Mouse (Mus musculus) kidney, adult 8-10 months (tissue): Measurements from ENCODE around the gene Acoxl.

ENCODE experiments used
- DNase-seq, 2 experiments: peaks; one replicate each; pipeline ENCODE4 v3.0.0; 2022

Gene Acoxl

DNA sequence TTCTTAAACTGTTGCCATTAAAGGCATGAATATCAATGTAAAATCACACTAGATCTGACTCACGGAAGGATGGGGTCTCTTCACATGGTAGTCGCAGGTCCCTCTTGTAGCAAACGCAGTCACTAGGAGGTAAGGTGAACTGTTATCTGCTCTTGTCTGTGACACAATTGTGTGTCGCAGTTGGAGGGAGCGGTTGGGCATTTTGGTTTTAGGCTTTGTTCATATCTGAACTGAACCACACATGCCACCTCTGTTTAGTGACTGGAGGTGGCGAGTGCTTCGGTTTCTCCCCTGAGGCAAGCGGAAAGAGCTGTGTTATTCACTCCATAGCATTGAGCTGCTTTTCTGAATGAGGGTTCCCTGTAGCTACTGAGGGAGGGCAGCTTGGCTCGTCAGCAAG is 313.5 kb downstream of the Acoxl start:
- DNase-seq, result no peak

DNA sequence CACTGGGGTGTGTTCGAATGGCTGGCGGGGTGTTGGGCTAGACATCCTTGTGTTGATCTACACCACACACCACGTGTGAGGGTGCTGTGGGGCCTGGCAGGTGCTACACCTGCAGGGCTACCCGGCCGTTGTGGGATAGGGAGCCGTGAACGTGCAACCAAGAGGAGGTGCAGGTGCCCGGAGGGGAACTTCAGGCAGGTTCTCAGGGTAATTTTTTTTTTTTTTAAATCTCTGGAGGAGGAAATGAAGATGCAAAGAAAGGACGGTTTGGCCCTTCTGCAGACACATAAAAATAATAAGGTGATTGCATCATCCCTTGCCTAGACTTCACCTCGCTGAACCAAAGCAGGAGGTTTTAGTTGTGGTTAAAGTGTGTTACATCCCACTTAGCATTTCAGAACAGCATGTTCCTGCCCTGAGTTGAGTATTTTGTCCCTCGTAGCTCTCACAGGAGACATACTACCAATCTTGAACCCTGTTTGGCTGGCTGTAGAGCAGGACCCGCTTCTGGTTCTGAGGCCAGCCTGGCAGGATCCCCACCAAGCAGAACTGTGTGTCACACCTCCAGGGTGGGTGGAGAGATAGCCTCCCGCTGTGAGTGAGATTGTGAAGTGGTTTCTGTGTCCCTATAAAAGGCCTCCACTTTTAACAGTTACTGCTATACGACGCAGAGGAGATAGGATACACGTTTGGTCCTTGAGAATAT is 314.3 kb downstream of the Acoxl start:
- DNase-seq, result no peak

DNA sequence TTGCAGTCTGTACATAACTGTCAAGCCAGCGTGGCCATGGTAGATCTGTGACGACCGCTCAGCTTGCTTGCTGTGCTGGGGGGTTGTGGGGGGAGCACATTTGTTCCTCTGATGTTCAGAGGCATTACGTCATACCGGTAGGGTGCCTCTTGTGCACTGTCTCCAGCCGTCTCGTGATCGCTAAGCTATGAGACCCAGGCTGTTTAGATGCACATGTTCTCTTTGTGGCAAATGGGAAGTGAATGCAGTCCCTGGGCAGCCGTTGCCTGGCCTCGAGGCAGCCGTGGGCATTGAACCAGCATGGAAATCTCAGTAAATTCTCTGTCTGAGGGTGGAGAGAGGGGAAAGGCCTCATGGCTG is 314.9 kb downstream of the Acoxl start:
- no peak for DNase-seq

DNA sequence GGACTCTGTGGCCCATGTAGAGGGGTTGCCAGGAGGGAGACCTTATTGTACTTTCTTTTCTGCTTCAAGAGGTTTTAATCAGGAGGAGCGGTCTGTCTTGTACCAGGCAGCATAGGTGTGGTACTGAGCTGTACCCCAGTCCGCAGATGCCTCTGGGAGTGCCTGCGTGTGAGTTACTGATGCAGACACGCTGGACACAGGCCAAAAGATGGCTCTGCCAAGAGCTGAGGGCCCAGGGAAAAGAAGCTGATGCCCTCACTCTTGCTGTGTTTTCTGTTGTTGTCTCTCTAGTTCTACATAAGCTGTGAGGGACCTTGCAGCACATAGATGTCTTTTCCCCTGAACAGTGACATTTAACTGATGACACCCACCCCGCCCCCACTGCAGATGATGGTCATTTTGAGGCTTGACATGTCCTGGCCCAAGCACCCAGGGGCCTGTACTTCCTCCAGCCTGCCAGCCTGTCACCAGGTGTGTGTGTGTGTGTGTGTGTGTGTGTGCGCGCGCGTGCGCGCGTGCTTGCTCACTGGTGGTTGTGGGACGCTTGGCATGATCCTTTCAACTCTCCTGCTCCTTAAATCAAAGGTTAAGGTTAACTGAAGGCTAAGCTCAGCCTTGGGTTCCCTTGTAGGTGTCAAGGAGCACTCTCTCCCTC is 316.9 kb downstream of the Acoxl start:
- peak in 1 of 2 experiments; percentile 34 for DNase-seq

DNA sequence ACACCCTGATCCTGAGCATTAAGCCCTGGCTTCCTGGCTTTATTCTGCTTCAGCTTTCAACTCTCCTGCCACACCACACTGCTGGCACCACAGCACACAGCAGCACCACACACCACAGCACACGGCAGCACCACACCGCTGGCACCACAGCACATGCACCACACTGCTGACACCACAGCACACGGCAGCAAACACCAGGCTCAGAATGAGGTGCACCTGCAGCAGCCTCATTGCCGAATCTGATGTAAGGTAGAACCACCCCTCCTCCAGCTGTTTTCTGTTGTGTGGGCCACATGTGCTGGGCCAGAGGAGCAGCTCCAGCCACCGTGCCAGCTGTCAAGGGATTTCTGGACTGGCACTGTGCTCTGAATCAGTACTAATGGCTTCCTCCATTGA is 317.4 kb downstream of the Acoxl start:
- no peak for DNase-seq

DNA sequence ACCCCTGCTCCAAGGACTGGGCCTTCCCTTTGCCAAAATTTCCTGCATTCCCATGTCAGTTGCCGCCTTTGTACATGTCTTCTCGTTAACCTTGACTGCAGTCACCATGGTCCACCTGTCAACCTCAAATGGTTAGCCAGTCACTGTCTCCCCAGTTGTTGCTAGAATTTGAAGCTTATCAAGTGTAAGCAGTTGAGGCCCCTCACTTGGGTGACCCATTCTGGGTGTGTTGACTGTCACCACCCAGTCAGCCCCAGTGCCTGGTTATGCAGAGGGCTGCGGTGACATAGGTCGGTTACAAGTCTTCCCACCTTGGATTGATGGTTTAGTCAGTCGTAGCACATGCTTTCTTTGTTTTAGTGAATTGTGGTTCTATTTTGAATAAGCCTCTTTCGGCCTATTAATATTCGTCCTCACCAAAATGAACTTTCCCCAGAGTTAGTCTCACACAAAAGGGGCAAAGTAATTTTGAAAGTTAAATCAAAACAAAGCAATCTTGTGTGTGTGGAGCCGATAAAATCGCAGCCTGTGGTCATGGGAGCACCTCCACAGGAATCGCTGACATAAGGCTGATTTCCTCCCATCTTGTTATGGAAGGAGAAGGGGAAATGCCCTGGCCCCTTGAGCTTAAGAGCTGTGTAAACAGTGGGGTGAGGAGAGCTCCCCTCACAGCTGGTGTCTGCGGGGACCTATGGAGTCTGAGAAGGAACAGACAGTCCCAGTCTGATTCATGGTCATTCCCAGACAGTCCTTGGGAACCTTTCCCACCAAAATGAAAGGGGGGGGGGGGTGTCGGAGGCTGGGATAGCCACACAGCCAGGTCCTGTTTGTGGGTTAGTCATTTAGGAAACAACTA is 318.1 kb downstream of the Acoxl start:
- DNase-seq, result no peak

DNA sequence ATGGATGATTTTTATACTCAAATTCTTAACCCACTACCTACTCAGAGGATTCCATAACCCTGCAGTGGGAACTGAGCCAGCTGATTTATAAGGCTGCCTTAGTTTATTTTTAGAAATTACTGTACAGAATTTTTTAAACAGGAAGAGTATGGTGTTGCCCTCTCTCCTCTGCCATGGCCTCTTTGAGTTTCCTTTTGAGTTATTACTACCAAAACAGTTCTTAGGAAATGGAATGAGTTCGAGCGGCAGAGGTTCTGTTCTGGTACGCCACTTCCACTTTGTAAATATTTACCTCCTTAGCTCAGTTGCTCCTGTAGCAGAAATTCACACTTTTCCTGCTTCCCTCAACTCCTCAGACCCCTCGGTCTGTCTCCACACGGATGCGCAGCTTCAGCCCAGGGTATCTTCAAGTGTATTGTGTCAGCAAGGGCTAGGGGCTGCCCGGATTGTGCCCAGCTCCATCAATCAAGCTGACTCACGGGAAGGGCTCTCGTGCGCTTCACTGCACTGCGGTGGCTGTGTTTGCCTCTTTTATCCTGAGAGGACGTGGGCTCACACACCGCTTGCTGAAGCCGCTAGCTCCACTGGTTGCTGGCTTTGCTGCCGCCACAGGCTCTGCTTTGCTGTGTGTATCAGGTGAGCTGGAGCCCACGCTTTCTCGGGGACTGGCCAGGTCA is 320.2 kb downstream of the Acoxl start:
- DNase-seq, result no peak

DNA sequence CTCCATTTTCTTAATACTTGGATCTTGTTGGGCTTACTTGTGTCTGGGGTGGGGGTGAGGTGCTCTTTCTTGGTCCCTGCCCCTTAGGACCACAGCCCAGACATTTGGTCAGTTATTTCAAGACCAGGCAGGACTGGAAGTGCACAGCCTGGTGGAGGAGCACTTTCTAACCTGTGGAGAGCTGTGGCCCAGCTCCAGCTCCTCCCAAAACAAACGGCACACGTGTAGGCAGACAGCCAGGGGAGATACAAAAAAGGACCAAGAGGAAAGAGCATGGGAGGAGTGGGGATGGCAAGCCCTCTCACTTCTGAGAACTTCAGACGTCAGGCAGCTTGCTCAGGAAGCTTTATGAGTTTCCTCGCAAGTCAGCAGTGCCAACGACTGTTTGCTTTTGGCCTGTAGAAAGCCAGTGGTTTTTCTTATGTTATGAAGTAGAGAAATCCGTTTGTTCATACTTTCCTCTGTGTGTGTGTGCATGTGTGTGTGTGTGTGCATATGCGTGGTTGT is 321.0 kb downstream of the Acoxl start:
- no peak for DNase-seq

DNA sequence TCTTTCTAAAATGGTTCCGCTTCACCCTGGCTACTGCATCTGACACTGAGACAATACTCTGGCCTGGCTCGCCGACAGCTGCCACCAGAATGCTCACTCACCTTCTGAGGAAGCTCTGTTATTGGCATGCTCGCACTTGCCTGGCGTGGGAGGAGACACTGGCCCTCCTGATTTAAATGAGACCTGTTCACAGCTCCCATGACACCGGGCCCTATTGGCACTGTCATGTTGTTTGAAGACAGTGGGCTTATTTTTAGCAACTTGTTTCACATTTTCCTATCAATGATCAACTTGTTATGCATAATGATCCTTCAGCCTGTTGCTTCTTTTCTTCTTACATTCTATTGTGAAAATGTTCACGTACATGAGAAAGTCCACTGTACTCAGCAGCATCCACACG is 324.5 kb downstream of the Acoxl start:
- no peak for DNase-seq

DNA sequence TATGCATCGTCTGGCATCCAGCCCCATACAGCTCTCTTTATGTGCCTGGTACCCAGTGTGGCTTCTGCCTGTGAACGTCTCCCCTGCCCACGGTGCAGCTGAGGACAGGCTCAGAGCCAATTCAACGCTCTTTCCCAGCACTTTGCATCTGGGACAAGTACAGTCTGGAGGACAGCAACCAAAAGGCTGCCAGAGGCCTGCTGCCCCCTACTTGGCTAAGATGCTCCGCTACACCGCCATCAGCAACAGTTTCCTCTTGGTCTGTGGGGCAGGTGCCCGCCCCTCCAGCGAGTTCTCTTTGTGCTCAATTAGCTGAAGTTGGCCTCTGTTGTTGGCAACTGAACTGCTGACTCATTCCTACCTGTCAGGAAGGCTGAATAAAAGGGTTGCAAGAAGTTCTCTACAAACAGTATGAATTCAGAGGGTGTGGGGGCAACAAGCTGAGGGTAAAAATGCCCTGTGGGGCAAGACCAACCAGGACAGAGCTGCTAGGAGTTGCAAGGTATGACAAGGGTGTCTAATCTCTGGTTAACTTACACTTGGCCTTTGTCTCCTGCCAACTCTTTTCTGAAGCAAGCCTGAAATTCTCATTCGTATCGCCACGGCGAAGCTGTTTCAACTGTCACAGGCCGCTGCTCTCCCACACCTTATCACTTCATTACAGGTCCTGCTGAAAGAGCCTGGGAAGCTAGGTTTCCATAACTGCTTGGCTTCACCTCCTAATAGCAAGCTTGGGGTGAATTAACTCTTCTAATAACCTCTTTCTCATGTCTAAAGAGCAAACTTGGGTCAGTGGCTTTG is 328.1 kb downstream of the Acoxl start:
- peak; percentile 54 for DNase-seq

DNA sequence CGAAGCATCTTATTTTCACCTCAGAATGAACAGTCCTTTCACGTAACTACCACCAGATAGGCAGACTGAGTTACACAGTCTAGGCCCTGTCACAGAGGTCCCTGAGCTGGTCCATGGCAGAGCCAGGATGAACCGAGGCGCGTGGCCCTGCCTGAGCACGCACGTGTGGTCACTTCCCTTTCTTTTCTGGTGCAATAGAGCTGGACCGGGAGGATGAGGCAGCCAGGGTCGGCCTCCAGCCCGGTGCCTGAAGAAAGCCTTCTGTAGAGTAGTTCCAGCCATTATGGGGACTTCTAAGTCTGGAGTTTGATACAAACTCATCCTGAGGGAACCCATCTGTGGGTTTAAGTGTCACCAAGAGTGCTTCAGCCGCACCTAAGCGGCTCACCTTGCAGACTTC is 329.3 kb downstream of the Acoxl start:
- no peak for DNase-seq

DNA sequence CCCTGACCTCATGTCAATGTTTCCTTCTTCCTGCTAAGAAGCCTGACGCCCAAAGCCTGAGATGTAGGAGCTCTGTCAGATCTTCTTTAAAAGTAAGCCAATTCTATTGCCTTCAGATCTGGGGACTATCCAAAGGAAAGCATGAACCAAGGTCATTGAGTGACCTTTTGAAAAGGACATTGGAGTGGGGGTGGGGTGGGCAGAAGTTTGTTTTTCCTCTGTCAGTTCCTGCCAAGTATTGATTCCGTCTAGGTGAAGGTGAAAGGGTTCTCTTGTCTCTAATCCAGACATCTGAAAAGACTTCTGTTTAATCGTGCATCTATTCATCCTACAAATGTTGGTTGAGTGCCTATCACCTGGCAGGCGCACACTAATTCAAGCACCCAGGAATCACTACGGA is 330.8 kb downstream of the Acoxl start:
- DNase-seq, result no peak

DNA sequence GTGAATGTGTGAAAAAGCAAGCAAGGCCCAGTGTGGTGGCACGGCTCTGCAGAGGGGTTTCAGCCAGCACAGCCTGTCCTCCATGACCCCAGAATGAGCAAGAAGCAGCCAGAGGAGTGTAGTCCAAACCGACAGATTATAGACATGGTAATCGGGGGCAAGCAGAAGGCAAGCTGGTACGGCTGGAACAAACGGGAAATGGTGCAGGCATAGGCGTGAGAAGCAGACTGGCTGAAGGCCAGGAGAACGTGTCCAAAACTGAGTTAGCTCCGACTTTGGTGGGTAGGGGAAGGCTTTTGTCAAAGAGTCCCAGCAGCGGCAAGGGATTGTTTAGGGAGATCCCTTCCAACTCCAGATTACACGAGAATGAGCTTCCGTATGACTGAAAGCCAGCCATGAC is 331.3 kb downstream of the Acoxl start:
- DNase-seq, result no peak

DNA sequence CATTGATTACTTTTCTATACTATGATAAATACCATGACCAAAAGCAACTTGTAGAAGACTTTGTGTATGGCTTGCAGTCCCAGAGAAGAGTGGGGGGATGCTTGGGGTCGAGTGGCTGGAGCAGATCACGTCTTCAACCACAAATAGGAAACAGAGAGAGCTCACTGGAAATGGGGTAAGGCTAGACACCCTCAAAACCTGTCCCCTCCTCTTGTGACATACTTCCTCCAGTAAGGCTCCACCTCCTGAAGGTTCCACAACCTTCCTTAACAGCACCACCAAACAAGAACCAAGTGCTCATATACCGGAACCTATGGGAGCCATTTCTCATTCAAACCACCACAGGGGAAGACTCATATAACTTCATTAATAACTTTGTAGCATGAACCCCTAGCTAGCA is 331.9 kb downstream of the Acoxl start:
- DNase-seq, result no peak

DNA sequence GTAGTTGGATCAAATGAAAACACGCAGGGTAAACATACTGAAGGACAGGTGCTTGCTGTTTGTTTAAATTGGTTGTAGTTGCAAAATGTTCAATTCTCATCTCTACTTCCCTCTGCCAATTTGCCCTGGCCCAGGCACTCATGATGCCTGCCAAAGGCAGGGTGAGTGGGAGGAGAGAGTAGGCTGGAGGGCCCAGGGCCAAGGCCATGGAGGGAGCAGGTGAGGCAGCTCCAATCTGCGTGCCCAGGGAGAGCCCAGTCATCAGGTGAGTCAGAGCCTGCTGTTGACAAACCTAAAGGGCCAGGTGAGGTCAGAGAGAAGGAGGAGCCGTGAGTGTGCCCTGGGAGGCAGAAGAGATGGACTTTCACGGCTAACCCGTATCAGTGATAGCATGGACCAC is 333.6 kb downstream of the Acoxl start:
- no peak for DNase-seq
